ENCODE assay signal across 9 mouse cellular contexts in genomic region chr5:85936667-85937314, GRCm38 (mm10).
DNase-seq lines count a peak whose midpoint lies in the region; ATAC-seq and TF ChIP-seq lines count a peak whose summit lies in the region.
"Had no signal": no experiment of that assay in that cellular context is flagged by ENCODE, and none has a peak within 500 bp of the region (broad histone marks: within the 10 kb centered on the region; RNA-seq: fewer than 3 reads in every experiment).

No protein-coding gene starts in this region.

- no peak overlapping the region for H3K27ac ChIP-seq in kidney, embryonic 15.5 days
- H3K27ac ChIP-seq in limb, embryonic 14.5 days (replicated peaks; ENCODE audit: low read depth, low read length): no peak overlapping the region
- H3K27ac ChIP-seq: embryonic facial prominence, embryonic 12.5 days had no signal

- H3K9ac ChIP-seq in kidney, embryonic 15.5 days: no peak overlapping the region
- no peak overlapping the region for H3K9ac ChIP-seq in limb, embryonic 14.5 days (ENCODE audit: low read depth, low read length, severe bottlenecking)
- H3K9ac ChIP-seq: embryonic facial prominence, embryonic 12.5 days had no signal

- peak; percentile 4 for DNase-seq in kidney, adult 18-20 months
- DNase-seq in WW6 (ENCODE audit: low read depth, low spot score): peak; percentile 28
- peak; percentile 85 for DNase-seq in embryo, embryonic 10.5 days (ENCODE audit: low spot score)
- DNase-seq in hindlimb bud, embryonic 11.5 days (ENCODE audit: extremely low spot score, low read depth, low spot score): peak; percentile 52
- DNase-seq in limb, embryonic 14.5 days (ENCODE audit: low spot score): peak; percentile 7
- peak; percentile 45 for DNase-seq in retina, postnatal 7 days (ENCODE audit: low read depth, low spot score)
- DNase-seq in natural killer cell, adult 2 months (ENCODE audit: low spot score in 2 of 2): no peak

- 37% methylated on average over 8 of the region's 8 CpGs for WGBS in kidney, embryonic 15.5 days
- 36% methylated on average over 8 of the region's 8 CpGs for WGBS in limb, embryonic 14.5 days

- no peak for TF ChIP-seq POLR2A in limb, embryonic 14.5 days (IDR thresholded peaks at IDR 0.05; ENCODE audit: borderline replicate concordance, extremely low read depth, insufficient read depth, insufficient read length)

- H3K4me3 ChIP-seq in kidney, embryonic 15.5 days (replicated peaks): no peak overlapping the region
- no peak overlapping the region for H3K4me3 ChIP-seq in limb, embryonic 14.5 days (replicated peaks; ENCODE audit: low read length)
- H3K4me3 ChIP-seq: embryonic facial prominence, embryonic 12.5 days had no signal

- no peaks in the 10 kb centered on the region for H3K4me1 ChIP-seq in kidney, embryonic 15.5 days
- H3K4me1 ChIP-seq in limb, embryonic 14.5 days (ENCODE audit: control insufficient read depth, insufficient read depth, low read length): no peaks in the 10 kb centered on the region
- H3K4me1 ChIP-seq: embryonic facial prominence, embryonic 12.5 days had no signal

- no peak overlapping the region for H3K4me2 ChIP-seq in kidney, embryonic 15.5 days
- H3K4me2 ChIP-seq in limb, embryonic 14.5 days (replicated peaks; ENCODE audit: low read depth, low read length, severe bottlenecking): no peak overlapping the region
- H3K4me2 ChIP-seq: embryonic facial prominence, embryonic 12.5 days had no signal

- no peaks in the 10 kb centered on the region for H3K27me3 ChIP-seq in kidney, embryonic 15.5 days
- no peaks in the 10 kb centered on the region for H3K27me3 ChIP-seq in limb, embryonic 14.5 days (ENCODE audit: control insufficient read depth, insufficient read depth, low read length)
- H3K27me3 ChIP-seq: embryonic facial prominence, embryonic 12.5 days had no signal

- ATAC-seq in kidney, embryonic 15.5 days (replicated peaks; ENCODE audit: low FRiP score): no peak
- no peak for ATAC-seq in limb, embryonic 14.5 days (ENCODE audit: low FRiP score, low read depth)

- H3K36me3 ChIP-seq in kidney, embryonic 15.5 days: no peaks in the 10 kb centered on the region
- no peaks in the 10 kb centered on the region for H3K36me3 ChIP-seq in limb, embryonic 14.5 days (ENCODE audit: control insufficient read depth, insufficient read depth, low read length)
- H3K36me3 ChIP-seq: embryonic facial prominence, embryonic 12.5 days had no signal

- H3K9me3 ChIP-seq in kidney, embryonic 15.5 days (replicated peaks): no peaks in the 10 kb centered on the region
- H3K9me3 ChIP-seq in limb, embryonic 14.5 days (ENCODE audit: control insufficient read depth, low read length): no peaks in the 10 kb centered on the region
- H3K9me3 ChIP-seq: embryonic facial prominence, embryonic 12.5 days had no signal

Comparison
In these comparisons a context has a peak if more than half of its experiments do, and no peak if none do; other contexts are left out.
1. DNase-seq: peak in kidney, adult 18-20 months (single experiment), WW6 (single experiment), embryo, embryonic 10.5 days (single experiment), hindlimb bud, embryonic 11.5 days (single experiment), limb, embryonic 14.5 days (single experiment) and retina, postnatal 7 days (single experiment); none in natural killer cell, adult 2 months (0 of 2).